Mouse (Mus musculus) intestine, postnatal 0 days (tissue): Measurements from ENCODE around the gene Shc3. TPM values are rescaled to one million over a fixed set of nuclear protein-coding genes. Genes with fewer than 3 reads are reported as not detected.

Source experiments
- ATAC-seq: fragments of 200-750 bp; cut with Nextera tagmentation; 2 replicates; pipeline ENCODE4 v1.8.0; 2017; ENCODE audit warnings: mild to moderate bottlenecking, moderate TSS enrichment, moderate library complexity
- H3K27ac ChIP-seq: fragments of 300-500 bp; sonication (generic); 2 replicates; pipeline ENCODE4 v1.5.1; 2014; ENCODE audit warnings: mild to moderate bottlenecking, low read depth, low read length, moderate library complexity
- H3K27me3 ChIP-seq: fragments of 300-500 bp; sonication (generic); replicated peaks from 2 replicates; pipeline ENCODE4 v1.6.1; 2014; ENCODE audit warnings: low read length, mixed read lengths; ENCODE audit not compliant: control insufficient read depth, insufficient read depth
- H3K36me3 ChIP-seq: fragments of 300-500 bp; sonication (generic); 2 replicates; pipeline ENCODE4 v1.6.1; 2014; ENCODE audit warnings: mild to moderate bottlenecking, moderate library complexity; ENCODE audit not compliant: control insufficient read depth, insufficient read depth
- H3K4me1 ChIP-seq: fragments of 300-500 bp; sonication (generic); replicated peaks from 2 replicates; pipeline ENCODE4 v1.6.1; 2014; ENCODE audit warnings: antibody characterized with exemption, low read length, mixed read lengths; ENCODE audit not compliant: control insufficient read depth, insufficient read depth
- H3K4me2 ChIP-seq: fragments of 300-500 bp; sonication (generic); replicated peaks from 2 replicates; pipeline ENCODE4 v1.6.1; 2014; ENCODE audit warnings: low read depth, mild to moderate bottlenecking, moderate library complexity
- H3K4me3 ChIP-seq: fragments of 300-500 bp; sonication (generic); 2 replicates; pipeline ENCODE4 v1.5.1; 2014; ENCODE audit warnings: low read depth, low read length
- H3K9ac ChIP-seq: fragments of 300-500 bp; sonication (generic); 2 replicates; pipeline ENCODE4 v1.6.1; 2014; ENCODE audit warnings: mild to moderate bottlenecking, low read depth, low read length
- H3K9me3 ChIP-seq: fragments of 300-500 bp; sonication (generic); 2 replicates; pipeline ENCODE4 v1.6.1; 2016; ENCODE audit warnings: mixed run types; ENCODE audit not compliant: control insufficient read depth
- CTCF ChIP-seq: sonication (generic); IDR thresholded peaks from 2 replicates; pipeline ENCODE4 v1.5.1; 2016; ENCODE audit warnings: low read depth, mild to moderate bottlenecking, control low read depth, antibody characterized with exemption, moderate library complexity
- WGBS: fragments of 180-500 bp; shearing (Covaris S2); extraction: QIAGEN DNeasy Blood & Tissue Kit; methylation state at CpG from one replicate; pipeline ENCODE4 v1.1.7; 2014; 5-methylcytosine and 5-hydroxymethylcytosine counted together
- polyA plus RNA-seq: library from polyadenylated mRNA; unstranded; fragments of >200 nt; fragmentation: Nextera tagmentation; extraction: Ambion mirVana; gene quantifications from 2 replicates; pipeline ENCODE4 v1.2.1, GENCODE M21; 2015

Shc3 gene
- polyA plus RNA-seq, 1 experiment from 2014 or later = 0.17 TPM

GRCm38 (mm10) chr13:51392256-51392655, 177.0 kb downstream of the Shc3 start:
- no peaks in the 10 kb centered on the region for H3K4me1 ChIP-seq
- no peak for TF ChIP-seq CTCF
- no peak overlapping the region for H3K4me3 ChIP-seq
- H3K9ac ChIP-seq = no peak overlapping the region
- no peaks in the 10 kb centered on the region for H3K27me3 ChIP-seq
- H3K27ac ChIP-seq = no peak overlapping the region
- ATAC-seq = no peak
- no peaks in the 10 kb centered on the region for H3K9me3 ChIP-seq
- H3K36me3 ChIP-seq = no peaks in the 10 kb centered on the region
- WGBS = 50% methylated on average over 1 of the region's 1 CpGs
- no peak overlapping the region for H3K4me2 ChIP-seq

GRCm38 (mm10) chr13:51391359-51391916, 177.8 kb downstream of the Shc3 start:
- no peaks in the 10 kb centered on the region for H3K9me3 ChIP-seq
- no peaks in the 10 kb centered on the region for H3K36me3 ChIP-seq
- 86% methylated on average over 6 of the region's 6 CpGs for WGBS
- H3K4me3 ChIP-seq = no peak overlapping the region
- H3K9ac ChIP-seq = no peak overlapping the region
- no peaks in the 10 kb centered on the region for H3K4me1 ChIP-seq
- H3K27ac ChIP-seq = no peak overlapping the region
- no peak for ATAC-seq
- H3K27me3 ChIP-seq = no peaks in the 10 kb centered on the region
- H3K4me2 ChIP-seq = no peak overlapping the region
- TF ChIP-seq CTCF = no peak

- no peak overlapping the region for H3K27ac ChIP-seq
- no peak for ATAC-seq
- no peaks in the 10 kb centered on the region for H3K36me3 ChIP-seq
- no peak overlapping the region for H3K9ac ChIP-seq
- H3K4me2 ChIP-seq = no peak overlapping the region
- 46% methylated on average over 4 of the region's 4 CpGs for WGBS
- H3K4me3 ChIP-seq = no peak overlapping the region
- H3K9me3 ChIP-seq = no peaks in the 10 kb centered on the region
- TF ChIP-seq CTCF = no peak
- H3K27me3 ChIP-seq = no peaks in the 10 kb centered on the region
- no peaks in the 10 kb centered on the region for H3K4me1 ChIP-seq
These were observed 178.8 kb downstream of the Shc3 start for GRCm38 (mm10) chr13:51390398-51390797.

- Histone ChIP-seq H3K4me2 (no peak overlapping the region), H3K27ac (no peak overlapping the region), H3K9me3 (no peaks in the 10 kb centered on the region), H3K36me3 (no peaks in the 10 kb centered on the region), H3K4me3 (no peak overlapping the region), H3K9ac (no peak overlapping the region), H3K27me3 (no peaks in the 10 kb centered on the region), H3K4me1 (no peaks in the 10 kb centered on the region)
- no peak for TF ChIP-seq CTCF
- no peak for ATAC-seq
- WGBS = 53% methylated on average over 4 of the region's 4 CpGs
These were observed 181.3 kb downstream of the Shc3 start for GRCm38 (mm10) chr13:51387908-51388307.

GRCm38 (mm10) chr13:51384899-51385298, 184.3 kb downstream of the Shc3 start:
- no peaks in the 10 kb centered on the region for H3K9me3 ChIP-seq
- H3K27me3 ChIP-seq = no peaks in the 10 kb centered on the region
- H3K27ac ChIP-seq = no peak overlapping the region
- no peaks in the 10 kb centered on the region for H3K36me3 ChIP-seq
- no peak for ATAC-seq
- no peak overlapping the region for H3K4me3 ChIP-seq
- no peak for TF ChIP-seq CTCF
- no peaks in the 10 kb centered on the region for H3K4me1 ChIP-seq
- 76% methylated on average over 2 of the region's 2 CpGs for WGBS
- H3K4me2 ChIP-seq = no peak overlapping the region
- H3K9ac ChIP-seq = no peak overlapping the region

- TF ChIP-seq CTCF = no peak
- Histone ChIP-seq H3K4me3 (no peak overlapping the region), H3K4me2 (no peak overlapping the region), H3K27ac (no peak overlapping the region), H3K27me3 (no peaks in the 10 kb centered on the region), H3K36me3 (no peaks in the 10 kb centered on the region), H3K4me1 (no peaks in the 10 kb centered on the region), H3K9me3 (no peaks in the 10 kb centered on the region), H3K9ac (no peak overlapping the region)
- no peak for ATAC-seq
- 85% methylated on average over 6 of the region's 6 CpGs for WGBS
These were observed 187.7 kb downstream of the Shc3 start for GRCm38 (mm10) chr13:51381498-51381897.

Other genes with a start within 250 kb of the Shc3 start
- gene S1pr3, start 160.8 kb downstream of the Shc3 start, polyA plus RNA-seq = 10.5 and 11.8 TPM in 2 replicates
- 109 and 119 TPM in 2 replicates for gene Cks2, start 75.8 kb upstream of the Shc3 start, polyA plus RNA-seq
- 20.2 and 26.1 TPM in 2 replicates for gene Secisbp2, start 82.3 kb upstream of the Shc3 start, polyA plus RNA-seq
- 3.4 TPM in 2 replicates for gene Sema4d, start 224.3 kb upstream of the Shc3 start, polyA plus RNA-seq